Mouse (Mus musculus) liver, embryonic 14.5 days (tissue): ENCODE measurements at regions not wholly inside any gene's neighbourhood (a gene's known extent, or its start where the extent isn't known, plus 50 kb on each side); places are given as distances from the start of the nearest gene placed in this dataset.

Experiments
- CTCF ChIP-seq: IDR thresholded peaks from 2 replicates; pipeline ENCODE4 v1.5.1; 2016; ENCODE audit warnings: antibody characterized with exemption, low read depth, control low read depth
- EP300 ChIP-seq: IDR thresholded peaks from 2 replicates; pipeline ENCODE4 v1.6.1; 2016; ENCODE audit warnings: antibody characterized with exemption, low read depth

- TF ChIP-seq EP300, result no peak
- TF ChIP-seq CTCF, result no peak
These were observed 304.9 kb upstream of the Gm21798 start for GRCm38 (mm10) chr15:64512615-64513014.
